Mouse (Mus musculus) forelimb bud, embryonic 11.5 days (tissue): Measurements from ENCODE around the gene Mnt.
A peak's percentile ranks its signal among the peaks of the same experiment; 100 is the strongest.
"Not testable (repeated sequence)": the region's sequence is repeated elsewhere in the genome, so short reads cannot be mapped to it uniquely, and the experiment has no call there.

ENCODE experiments used
- DNase-seq: peaks from one replicate; pipeline ENCODE4 v3.0.0-alpha.2; 2012; ENCODE audit warnings: low read depth, low spot score

Mnt gene

DNA sequence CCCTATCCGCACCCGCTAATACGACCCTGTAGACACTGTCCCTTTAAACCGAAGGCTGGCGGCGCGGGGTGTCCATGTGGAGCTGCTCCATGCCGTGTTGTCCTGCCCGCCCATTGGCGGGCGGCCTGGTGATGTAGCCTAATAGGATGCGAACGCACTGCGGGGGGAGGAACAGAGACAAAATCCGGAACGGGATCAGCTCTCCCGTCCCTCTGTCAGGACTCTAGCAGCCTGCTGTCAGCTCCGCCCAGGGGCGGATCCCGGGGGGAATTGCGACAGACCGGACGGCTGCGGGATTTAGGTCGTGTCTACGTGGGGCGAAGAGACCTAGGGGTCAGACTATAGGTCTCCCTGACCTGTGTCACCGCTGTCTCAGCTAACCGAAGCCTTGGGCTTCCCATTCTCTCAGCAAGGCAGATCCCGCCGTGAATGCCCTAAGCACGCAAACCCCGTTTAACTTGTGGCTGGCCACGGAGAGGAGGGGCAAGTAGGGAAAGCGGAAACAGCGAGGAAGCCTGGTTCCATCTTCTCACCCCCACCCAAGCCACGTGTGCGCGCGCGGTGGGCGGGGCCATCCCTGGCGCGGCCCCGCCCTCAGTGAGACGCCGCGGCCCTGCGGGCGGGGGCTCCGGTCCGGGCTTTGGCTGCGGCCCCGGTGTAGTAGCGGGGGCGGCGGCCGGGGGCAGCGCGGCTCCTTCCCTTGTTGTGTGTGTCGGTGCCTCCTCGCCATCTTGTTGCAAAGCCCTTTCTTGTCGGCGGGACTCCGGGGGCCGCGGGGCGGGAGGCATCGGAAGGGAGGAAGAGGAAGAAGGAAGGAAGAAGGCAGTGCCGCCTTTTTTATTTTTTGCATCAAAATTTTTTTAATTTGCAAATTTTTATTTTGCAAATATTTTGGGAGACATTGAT, at the start of gene Mnt:
Gene Mnt (plus strand): TSS at position 665 of the 906 bp plus-strand sequence.
- DNase-seq, result peak; percentile 98

DNA sequence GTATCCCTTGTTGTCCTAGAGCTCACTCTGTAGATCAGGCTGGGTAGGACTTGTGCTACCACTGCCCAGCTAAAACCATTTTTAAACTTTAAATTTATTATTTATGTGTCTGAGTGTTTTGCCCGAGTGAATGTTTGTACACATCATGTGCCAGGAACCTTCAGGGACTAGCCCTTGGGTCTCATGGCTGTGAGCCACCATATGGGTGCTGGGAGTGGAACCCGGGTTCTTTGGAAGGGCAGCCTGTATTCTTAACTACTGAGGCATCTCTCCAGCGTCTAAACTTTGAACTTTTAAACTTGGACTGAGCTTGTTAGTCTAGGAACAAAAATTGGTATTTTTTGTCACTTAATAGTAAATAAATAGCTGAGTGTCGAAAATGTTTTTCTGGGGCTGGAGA, 37.8 kb upstream of the Mnt start:
- no peak for DNase-seq

DNA sequence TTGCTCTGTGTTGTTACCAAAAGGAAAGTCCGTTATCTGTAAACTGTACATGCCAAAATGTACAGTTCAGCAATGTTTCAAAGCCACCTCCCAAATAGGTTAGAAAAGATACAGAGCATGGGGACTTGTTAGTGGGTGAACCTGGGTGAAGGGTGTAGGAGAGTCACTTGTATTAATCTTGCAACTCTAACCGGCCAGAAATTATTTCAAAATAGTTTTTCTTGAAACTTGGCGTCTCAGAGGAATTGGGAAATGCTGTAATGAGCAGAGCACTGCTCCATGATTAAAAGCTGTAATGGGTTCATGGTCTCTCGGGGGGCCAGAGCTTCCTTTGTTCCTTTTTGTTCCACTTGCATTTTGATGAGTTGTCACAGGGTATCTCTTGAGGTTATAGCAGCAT, 30.1 kb upstream of the Mnt start:
- no peak for DNase-seq

DNA sequence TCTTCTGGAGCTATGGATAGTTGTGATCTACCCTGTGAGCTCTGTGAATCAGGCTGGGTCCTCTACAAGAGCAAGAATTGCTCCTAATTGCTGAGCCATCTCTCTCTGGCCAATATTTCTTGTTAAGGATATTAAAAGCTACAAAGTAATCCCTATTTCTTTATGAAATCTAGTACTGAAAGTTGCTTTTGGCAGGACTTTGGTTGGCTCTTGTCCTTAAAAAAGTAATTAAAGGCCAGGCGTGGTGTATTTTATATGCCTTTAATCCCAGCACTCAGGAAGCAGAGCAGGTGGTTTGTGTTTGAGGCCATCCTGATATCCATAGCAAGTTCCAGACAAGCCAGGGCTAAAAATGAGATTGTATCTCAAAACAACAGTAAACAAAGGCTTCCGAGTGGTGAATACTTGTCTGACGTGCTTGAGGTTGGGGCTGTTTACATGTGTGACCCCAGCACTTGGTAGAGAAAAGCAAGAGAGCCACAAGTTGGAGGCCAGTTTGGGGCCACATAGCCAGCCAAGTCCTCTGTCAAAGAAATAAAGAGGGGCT, 26.6 kb upstream of the Mnt start:
- DNase-seq, result no peak

DNA sequence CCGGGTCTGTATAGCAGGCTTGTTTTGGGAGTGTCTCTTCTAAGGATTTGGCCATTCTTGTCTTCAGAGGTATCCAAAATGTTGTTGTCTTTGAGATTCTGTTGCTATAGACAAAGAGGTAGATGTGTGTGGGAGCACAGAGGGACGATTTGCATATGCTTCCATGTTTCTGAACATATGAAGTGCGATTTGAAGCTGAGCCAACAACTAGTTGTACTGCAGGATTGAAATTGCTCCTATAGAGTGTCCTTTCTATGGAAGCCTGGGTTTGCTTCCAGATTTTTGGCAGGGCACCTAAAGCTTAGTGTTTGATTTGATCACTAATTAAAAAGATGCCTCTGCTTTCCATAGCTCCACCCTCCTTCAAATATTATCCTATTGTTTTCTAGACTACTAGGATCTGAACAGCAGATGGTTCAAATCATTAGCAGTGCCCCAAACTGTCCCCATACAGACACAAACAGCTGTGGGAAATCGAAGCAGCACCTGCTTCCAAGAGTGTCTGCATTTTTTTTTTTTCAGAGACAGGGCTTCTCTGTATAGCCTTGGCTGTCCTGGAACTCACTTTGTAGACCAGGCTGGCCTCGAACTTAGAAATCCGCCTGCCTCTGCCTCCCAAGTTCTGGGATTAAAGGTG, 23.4 kb upstream of the Mnt start:
- DNase-seq, result no peak

DNA sequence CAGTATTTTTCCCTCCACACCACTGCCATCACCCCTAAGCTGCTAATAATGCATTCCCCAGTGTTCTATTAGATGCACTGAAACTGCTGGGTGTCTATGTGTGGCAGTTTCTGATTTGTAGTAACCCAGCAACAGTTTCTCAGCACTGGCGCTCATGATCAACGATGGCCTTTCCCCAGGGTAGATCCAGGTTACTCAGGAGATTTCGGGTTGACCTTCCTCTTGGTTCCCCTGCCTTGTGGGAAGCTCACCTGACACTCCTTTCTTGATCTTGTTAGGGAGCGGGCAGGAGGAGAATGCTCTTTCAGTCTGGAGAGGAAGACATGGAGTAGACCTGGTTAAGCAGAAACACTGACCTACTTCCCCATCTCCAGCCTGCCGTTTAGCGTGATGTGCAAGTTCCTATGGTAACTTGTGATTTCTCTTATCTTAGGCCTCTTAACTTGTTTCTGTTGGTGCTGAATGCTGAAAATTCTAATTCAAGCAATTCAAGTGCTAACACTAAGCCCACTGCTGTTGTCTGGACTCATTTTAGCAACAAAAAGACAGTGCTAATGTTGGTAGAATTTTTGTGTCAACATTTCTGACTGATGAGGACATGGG, 22.4 kb upstream of the Mnt start:
- no peak for DNase-seq

DNA sequence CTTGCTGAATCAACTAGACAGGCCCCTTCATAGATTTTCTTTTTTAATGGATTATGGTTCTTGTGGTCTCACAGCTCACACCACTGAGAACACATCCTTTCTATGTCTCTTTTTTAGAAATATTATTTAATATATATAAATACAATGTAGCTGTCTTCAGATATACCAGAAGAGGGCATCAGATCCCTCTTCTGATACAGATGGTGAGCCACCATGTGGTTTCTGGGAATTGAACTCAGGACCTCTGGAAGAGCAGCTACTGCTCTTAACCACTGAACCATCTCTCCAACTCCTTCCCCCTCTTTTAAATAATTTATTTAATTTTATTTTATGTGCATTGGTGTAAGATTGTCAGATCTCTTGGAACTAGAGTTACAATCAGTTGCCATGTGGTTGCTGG, 20.6 kb upstream of the Mnt start:
- DNase-seq, result no peak

DNA sequence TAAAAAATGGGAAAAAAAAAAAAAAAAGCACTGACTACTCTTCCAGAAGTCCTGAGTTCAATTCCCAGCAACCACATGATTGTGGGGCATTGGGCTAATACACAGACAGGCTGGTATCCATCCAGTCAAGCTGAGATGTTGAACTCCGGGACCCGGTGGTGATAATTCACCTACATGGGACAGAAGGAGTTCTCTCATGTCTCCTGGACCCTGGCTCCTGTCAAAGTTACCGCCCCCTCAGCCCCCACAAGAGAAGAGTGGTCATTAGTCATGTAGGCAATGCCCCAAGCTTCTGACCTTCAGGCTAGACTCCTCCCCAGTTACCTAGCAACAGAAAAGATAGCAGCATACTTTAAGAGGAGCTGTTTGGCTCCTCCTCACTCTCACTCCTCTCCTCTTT, 19.7 kb upstream of the Mnt start:
- not testable (repeated sequence) for DNase-seq

DNA sequence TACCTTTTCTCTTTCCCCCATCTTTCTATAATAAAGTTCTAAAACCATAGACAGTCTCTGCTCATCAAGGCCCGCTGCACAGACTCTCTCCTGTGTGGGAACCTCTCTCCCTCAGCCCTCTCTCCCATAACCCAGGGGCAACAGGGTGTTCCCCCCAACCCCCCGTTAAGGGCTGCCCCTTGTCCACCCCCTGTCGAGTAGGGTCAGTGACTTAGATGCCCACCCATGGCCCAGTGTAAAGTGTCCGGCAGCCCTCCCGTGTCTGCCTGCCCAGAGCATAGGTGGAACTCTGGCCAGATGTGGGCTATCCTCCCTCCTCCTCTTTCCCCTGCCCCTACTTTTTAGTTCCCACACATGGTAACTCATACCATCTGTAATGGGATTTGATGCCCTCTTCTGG, 19.2 kb upstream of the Mnt start:
- no peak for DNase-seq

DNA sequence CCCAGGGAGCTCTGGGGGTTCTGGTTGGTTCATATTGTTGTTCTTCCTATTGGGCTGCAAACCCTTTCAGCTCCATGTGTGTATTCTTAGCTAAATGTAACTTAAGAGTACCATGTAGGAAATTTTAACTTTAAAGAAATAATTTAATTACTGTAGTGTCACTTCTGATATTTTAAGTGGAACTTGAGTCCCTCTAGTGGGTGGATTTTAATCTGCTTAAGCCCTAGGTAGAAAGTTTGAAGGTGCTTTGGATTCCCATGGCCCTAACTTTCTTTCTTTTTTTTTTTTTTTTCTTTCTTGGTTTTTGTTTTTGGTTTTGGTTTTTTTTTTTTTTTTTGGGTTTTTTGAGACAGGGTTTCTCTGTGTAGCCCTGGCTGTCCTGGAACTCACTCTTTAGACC, 14.9 kb upstream of the Mnt start:
- DNase-seq, result no peak

DNA sequence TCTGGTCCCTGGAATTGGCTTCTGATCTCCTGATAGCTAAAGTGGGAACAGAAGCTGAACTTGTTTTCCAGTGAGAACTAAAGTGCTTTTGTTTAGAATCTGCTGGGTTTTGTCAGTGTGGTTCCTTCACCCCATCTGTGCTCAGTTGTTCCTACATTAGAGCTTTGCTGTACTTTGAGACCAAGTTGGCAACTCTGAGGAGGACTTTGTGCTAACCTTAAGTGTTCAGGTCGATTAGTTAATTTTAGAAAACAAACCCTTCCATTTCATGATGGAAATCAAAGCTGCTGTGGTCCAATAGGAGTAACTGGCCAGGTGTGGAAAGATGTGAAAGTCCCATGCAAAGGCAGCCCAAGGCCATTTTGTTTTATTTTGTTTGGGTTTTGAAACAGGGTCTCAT, 9.8 kb upstream of the Mnt start:
- DNase-seq, result no peak

DNA sequence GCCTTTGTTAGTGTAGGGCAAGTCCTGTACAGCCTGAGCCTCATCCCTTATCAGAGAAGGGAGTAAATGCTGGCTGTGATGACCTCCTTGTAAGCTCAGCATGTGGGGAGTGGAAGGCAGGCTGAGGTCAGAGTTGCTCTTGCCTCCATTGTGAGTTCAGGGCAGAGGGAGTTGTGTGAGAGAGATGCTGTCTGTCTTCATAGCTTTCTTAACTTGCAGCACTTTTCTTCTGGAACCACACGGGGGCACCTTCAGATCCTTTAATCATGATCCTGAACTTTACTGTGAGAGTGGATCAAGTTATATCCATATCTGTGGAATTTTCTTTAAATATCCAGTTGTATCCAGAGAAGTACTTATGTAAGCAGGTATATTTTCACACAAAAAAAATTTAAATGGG, 9.3 kb upstream of the Mnt start:
- no peak for DNase-seq

DNA sequence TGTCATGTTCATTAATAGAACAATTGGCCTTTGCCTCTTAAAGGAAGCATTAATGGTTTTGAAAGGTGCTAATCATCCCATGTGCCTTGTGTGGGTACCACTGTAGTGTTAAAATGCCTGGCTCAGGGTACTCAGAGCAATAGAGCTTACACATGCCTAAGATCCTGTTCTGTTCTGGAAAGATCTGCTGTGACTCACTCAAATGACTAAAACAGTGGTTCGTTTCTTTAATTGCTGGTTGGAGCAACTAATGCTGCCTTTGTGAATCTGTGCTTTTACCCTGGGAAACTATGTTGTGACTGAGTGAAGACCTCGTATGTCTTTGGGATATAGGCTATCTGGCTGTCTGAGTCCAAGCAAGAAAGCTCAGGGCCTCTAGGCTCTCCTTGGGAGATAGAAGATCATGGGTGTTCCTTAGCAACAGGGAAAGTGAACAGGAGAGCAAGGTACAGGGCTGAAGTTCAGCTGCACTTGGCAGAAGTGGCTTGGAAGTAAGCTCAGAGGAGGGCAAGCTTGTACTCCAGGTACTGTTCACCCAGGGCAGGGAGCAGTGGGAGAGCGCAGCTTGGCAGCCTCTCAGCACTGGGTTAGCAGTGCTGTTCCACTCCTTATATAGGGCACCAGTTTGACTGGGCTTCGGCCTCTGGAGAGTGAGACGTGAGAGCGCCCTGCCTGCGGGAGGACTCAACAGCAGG, 7.8 kb upstream of the Mnt start:
- DNase-seq, result no peak

DNA sequence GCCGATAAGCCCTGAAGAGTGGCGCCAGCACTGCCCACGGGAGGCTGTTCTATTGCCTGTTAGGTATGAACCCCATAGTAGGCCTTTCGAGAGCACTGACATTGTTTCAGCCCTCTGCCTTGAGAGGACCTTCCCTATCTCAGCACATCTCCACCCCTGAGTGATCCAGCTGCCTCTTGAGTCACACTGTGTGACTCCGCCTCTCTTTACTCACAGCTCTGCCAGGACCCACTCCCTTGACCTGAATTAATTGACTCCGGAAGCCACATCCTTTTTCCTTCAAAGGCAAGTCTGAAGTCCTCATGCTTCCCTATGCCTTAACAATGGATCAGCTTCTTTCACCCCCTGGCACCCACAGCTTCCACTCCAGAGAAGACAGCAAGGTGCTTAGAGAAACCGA, 4.6 kb upstream of the Mnt start:
- no peak for DNase-seq

DNA sequence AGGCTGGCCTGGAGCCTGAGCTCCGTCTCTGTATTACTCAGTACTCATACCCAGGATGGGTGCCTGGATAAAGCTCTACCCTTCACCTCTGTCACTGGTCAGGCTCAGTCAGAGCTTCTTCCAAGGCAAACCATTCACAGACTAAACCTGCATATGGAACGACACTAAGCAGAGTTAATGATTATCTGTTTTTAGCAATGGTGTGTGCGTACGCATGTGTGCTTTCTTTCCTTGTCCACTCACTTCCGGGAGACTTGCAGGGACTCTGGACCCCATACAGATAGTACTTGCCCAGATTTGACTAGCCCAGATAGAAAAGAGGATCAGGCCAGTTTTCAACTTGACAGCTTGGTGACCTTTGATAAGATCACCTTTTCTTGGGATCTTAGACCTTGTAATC, 4.0 kb upstream of the Mnt start:
- DNase-seq, result no peak

DNA sequence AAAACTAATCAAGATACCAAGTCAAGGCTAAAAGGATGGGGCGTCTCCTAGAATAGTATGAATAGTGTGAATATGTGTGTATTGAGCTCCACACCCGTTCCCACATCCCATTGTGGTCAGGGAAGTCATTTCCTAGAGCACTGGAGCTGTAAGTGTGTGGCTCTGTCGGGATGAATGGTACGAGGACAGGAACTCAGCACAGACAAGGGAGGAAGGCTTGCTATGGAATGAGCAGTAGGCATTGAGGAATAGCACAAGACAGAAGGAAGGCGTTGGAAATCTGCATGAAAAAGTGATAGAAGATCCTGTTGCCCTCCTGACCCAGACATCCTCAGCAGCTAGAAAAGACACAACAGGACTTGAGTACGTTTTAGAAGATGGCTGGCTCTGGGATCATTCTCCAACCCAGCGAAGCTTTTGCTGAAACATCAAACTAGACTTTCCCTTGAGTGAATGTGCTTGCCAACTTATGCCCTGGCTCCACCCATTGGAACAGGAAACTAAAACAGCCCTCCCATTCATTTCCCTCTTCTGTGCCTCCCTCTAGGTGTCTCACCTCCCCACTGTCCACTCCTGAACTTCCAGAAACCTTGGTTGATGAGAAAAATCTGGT, 2.8 kb upstream of the Mnt start:
- no peak for DNase-seq

DNA sequence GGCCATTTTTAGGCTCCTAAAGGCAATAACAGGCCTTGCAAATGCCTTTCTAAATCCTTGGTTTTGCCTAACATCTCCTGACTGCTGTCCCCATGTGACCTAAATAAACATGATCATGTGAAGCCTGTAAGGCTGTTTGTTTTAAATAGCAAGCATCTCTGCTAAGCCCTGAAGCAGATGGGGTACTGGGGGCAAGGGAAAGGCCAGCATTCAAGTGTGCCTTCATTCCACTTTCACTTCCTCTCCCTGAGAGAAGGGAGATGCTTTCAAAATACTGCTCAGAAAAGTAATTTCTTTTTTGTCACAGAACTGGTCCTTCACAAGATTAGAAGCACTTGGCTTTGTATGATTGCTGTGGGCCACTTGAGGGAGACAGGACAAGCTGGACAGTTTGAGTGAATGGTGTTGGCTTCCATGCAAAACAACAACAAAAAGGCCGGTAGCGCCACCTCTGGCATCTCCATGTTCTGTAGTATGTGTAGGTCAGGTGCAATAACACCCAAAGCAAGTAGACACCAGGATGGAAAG, 2.3 kb upstream of the Mnt start:
- DNase-seq, result no peak

DNA sequence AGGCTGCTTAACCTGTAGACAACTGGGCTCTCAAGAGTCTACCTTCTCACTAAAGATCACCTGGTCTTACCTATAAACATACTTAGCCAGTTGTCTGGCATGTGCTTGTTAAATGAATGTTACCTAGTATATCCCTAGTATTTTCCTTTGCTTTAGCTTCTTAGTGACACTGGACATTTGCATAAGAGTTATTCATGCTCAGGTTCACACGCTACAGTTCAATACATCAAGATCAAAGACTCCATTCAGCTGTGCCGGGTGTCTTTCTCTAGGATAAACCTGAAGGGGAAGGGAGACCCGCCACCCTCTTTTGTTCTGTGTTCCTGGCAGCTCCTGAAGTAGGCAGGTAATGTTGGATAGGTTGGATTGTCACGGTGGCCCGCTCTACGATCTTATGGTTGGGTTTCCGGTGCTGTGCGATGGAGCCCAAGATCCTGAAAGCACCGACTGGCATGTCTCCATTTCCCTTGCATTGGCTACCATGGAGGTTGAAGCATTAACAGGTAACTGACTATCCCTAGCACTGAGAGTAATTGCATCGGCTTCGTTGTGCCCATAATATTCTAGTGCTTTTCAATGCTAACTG, 1.7 kb upstream of the Mnt start:
- DNase-seq, result no peak

DNA sequence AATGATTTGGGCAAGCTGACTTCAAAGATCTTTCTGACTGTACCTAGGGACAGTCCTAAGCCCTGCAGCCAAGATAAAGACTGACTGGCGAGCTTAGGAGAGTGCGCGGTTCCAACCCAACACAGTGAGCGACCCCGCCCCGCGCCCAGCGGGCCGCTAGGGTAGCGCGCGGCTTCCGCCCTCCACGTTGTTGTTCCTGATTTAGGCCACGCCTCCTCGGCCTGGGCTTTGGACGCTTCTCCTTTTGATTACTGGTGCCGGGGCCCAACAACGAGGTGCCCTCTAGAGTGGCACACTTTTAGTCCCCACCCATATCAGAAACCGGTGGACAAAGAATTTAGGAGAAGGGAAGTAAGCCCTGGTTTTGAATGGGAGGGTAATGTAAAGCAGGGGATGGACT, 908 bp upstream of the Mnt start:
- peak; percentile 81 for DNase-seq

DNA sequence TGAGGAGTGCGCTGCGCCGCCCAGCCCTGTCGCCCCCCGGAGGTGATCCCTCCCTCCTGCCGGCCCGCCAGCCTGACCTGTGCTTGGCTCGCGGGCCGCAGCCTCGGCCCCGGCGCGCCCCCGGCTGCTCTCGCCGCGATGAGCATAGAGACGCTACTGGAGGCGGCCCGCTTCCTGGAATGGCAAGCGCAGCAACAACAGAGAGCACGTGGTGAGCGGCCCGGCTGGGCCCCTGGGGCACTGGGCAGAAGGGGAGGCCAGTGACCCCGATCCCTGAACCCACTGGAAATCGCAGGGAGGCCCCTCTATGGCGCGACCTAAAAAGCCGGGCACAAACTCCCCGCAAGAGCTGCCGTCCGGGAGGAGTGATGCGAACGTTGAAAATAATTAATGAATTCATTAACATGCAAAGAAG, 478 bp downstream of the Mnt start:
- DNase-seq, result peak; percentile 21
